Mouse (Mus musculus): ENCODE data around the gene Akr1c19. TPM values are rescaled to one million over a fixed set of nuclear protein-coding genes. Genes with fewer than 3 reads are reported as not detected.

Gene Akr1c19
- polyA plus RNA-seq, 1 experiment: 24.1 TPM

- TF ChIP-seq POLR2A (IDR thresholded peaks at IDR 0.05; ENCODE audit: low read depth, low read length) (no peak), CTCF (conservative IDR thresholded peaks at IDR 0.05; ENCODE audit: insufficient read depth, insufficient read length, low read depth, low read length) (no peak)
- Histone ChIP-seq H3K4me3 (ENCODE audit: insufficient read depth, low read depth, low read length) (no peak overlapping the region), H3K27ac (ENCODE audit: insufficient read depth, low read depth, low read length) (no peak overlapping the region), H3K36me3 (ENCODE audit: control insufficient read depth, insufficient read depth, low read length) (no peaks in the 10 kb centered on the region), H3K27me3 (replicated peaks; ENCODE audit: control insufficient read depth, insufficient read depth, low read length) (no peaks in the 10 kb centered on the region), H3K4me1 (ENCODE audit: control insufficient read depth, insufficient read depth, low read length) (no peaks in the 10 kb centered on the region)
- DNase-seq: no peak
These were observed 42.4 kb downstream of the Akr1c19 start for GRCm38 (mm10) chr13:4270860-4271259.

GRCm38 (mm10) chr13:4277526-4277925 is 49.0 kb downstream of the Akr1c19 start:
- H3K27me3 ChIP-seq (replicated peaks; ENCODE audit: control insufficient read depth, insufficient read depth, low read length): no peaks in the 10 kb centered on the region
- 96% methylated on average over 2 of the region's 2 CpGs for WGBS
- TF ChIP-seq POLR2A (IDR thresholded peaks at IDR 0.05; ENCODE audit: low read depth, low read length): no peak
- no peak for TF ChIP-seq CTCF (conservative IDR thresholded peaks at IDR 0.05; ENCODE audit: insufficient read depth, insufficient read length, low read depth, low read length)
- H3K27ac ChIP-seq (ENCODE audit: insufficient read depth, low read depth, low read length): no peak overlapping the region
- H3K4me3 ChIP-seq (ENCODE audit: insufficient read depth, low read depth, low read length): no peak overlapping the region
- no peak for DNase-seq
- no peaks in the 10 kb centered on the region; the same call in 1 of the 2 replicates for H3K4me1 ChIP-seq (ENCODE audit: control insufficient read depth, insufficient read depth, low read length)
- H3K36me3 ChIP-seq (ENCODE audit: control insufficient read depth, insufficient read depth, low read length): no peaks in the 10 kb centered on the region

- Histone ChIP-seq H3K4me1 (ENCODE audit: control insufficient read depth, insufficient read depth, low read length) (no peaks in the 10 kb centered on the region; the same call in 1 of the 2 replicates), H3K4me3 (ENCODE audit: insufficient read depth, low read depth, low read length) (no peak within 1 kb of the TSS), H3K27ac (ENCODE audit: insufficient read depth, low read depth, low read length) (no peak within 1 kb of the TSS), H3K27me3 (replicated peaks; ENCODE audit: control insufficient read depth, insufficient read depth, low read length) (no peaks in the 10 kb centered on the region), H3K36me3 (ENCODE audit: control insufficient read depth, insufficient read depth, low read length) (no peaks in the 10 kb centered on the region)
- no peak for TF ChIP-seq POLR2A (IDR thresholded peaks at IDR 0.05; ENCODE audit: low read depth, low read length)
- no peak for TF ChIP-seq CTCF (conservative IDR thresholded peaks at IDR 0.05; ENCODE audit: insufficient read depth, insufficient read length, low read depth, low read length)
- 30% methylated on average over 4 of the region's 4 CpGs for WGBS
- peak; percentile 81 for DNase-seq
These were observed 50.8 kb downstream of the Akr1c19 start, which contains the start of gene Akr1c12 for GRCm38 (mm10) chr13:4279284-4279683. Gene Akr1c12, minus strand, starts transcription at chr13:4279433.

GRCm38 (mm10) chr13:4281471-4282412 is 53.2 kb downstream of the Akr1c19 start:
- no peak for TF ChIP-seq POLR2A (IDR thresholded peaks at IDR 0.05; ENCODE audit: low read depth, low read length)
- no peak for TF ChIP-seq CTCF (conservative IDR thresholded peaks at IDR 0.05; ENCODE audit: insufficient read depth, insufficient read length, low read depth, low read length)
- no peak overlapping the region for H3K27ac ChIP-seq (ENCODE audit: insufficient read depth, low read depth, low read length)
- 29% methylated on average over 7 of the region's 7 CpGs for WGBS
- DNase-seq: peak; percentile 73
- no peaks in the 10 kb centered on the region; the same call in 1 of the 2 replicates for H3K4me1 ChIP-seq (ENCODE audit: control insufficient read depth, insufficient read depth, low read length)
- no peak overlapping the region for H3K4me3 ChIP-seq (ENCODE audit: insufficient read depth, low read depth, low read length)
- H3K36me3 ChIP-seq (ENCODE audit: control insufficient read depth, insufficient read depth, low read length): no peaks in the 10 kb centered on the region
- H3K27me3 ChIP-seq (replicated peaks; ENCODE audit: control insufficient read depth, insufficient read depth, low read length): no peaks in the 10 kb centered on the region

- Histone ChIP-seq H3K36me3 (ENCODE audit: control insufficient read depth, insufficient read depth, low read length) (no peaks in the 10 kb centered on the region), H3K4me1 (ENCODE audit: control insufficient read depth, insufficient read depth, low read length) (no peaks in the 10 kb centered on the region), H3K4me3 (ENCODE audit: insufficient read depth, low read depth, low read length) (no peak overlapping the region), H3K27ac (ENCODE audit: insufficient read depth, low read depth, low read length) (no peak overlapping the region), H3K27me3 (replicated peaks; ENCODE audit: control insufficient read depth, insufficient read depth, low read length) (no peaks in the 10 kb centered on the region)
- DNase-seq: no peak
- WGBS: 93% methylated on average over 4 of the region's 4 CpGs
- TF ChIP-seq CTCF (conservative IDR thresholded peaks at IDR 0.05; ENCODE audit: insufficient read depth, insufficient read length, low read depth, low read length): no peak
- TF ChIP-seq POLR2A (IDR thresholded peaks at IDR 0.05; ENCODE audit: low read depth, low read length): no peak
These were observed 68.5 kb downstream of the Akr1c19 start for GRCm38 (mm10) chr13:4296991-4297390.

Other genes with a start within 250 kb of the Akr1c19 start
- gene Akr1c14, start 179.7 kb upstream of the Akr1c19 start, polyA plus RNA-seq (2012; rRNA removed): 11.4 and 14.1 TPM in 2 replicates
- gene Akr1c18, start 78.0 kb upstream of the Akr1c19 start, polyA plus RNA-seq (2012; rRNA removed): 36.6 and 44.6 TPM in 2 replicates
- gene Akr1c13, start 37.5 kb upstream of the Akr1c19 start, polyA plus RNA-seq (2012; rRNA removed): 12.8 and 17.2 TPM in 2 replicates
- gene Akr1c12, start 50.7 kb downstream of the Akr1c19 start, polyA plus RNA-seq (2012; rRNA removed): 3.1 and 4.6 TPM in 2 replicates
- 0.08 TPM in 1 of 2 replicates, not detected in the other for gene Akr1c6, start 205.6 kb downstream of the Akr1c19 start, polyA plus RNA-seq (2012; rRNA removed)

All from kidney, adult 2 months (tissue).